Mouse (Mus musculus) hindbrain, embryonic 10.5 days (tissue): ENCODE data around the gene 1700013F07Rik. TPM values are rescaled to one million over a fixed set of nuclear protein-coding genes. Genes with fewer than 3 reads are reported as not detected.
A peak's percentile ranks its signal among the peaks of the same experiment; 100 is the strongest.

Source experiments
- DNase-seq: peaks from one replicate; pipeline ENCODE4 v3.0.0-alpha.2; 2017; ENCODE audit warnings: low spot score
- H3K27ac ChIP-seq: fragments of 300-500 bp; sonication (generic); 2 replicates; pipeline ENCODE4 v1.5.1; 2016; ENCODE audit warnings: mild to moderate bottlenecking, moderate library complexity
- H3K27me3 ChIP-seq: fragments of 300-500 bp; sonication (generic); 2 replicates; pipeline ENCODE4 v1.6.1; 2016; ENCODE audit warnings: mild to moderate bottlenecking; ENCODE audit not compliant: poor library complexity, insufficient read depth, severe bottlenecking
- H3K36me3 ChIP-seq: fragments of 300-500 bp; sonication (generic); 2 replicates; pipeline ENCODE4 v1.6.1; 2016; ENCODE audit warnings: mild to moderate bottlenecking, moderate library complexity
- H3K4me1 ChIP-seq: fragments of 300-500 bp; sonication (generic); replicated peaks from 2 replicates; pipeline ENCODE4 v1.6.1; 2016; ENCODE audit warnings: mild to moderate bottlenecking
- H3K4me3 ChIP-seq: fragments of 300-500 bp; sonication (generic); 2 replicates; pipeline ENCODE4 v1.5.1; 2016; ENCODE audit warnings: mild to moderate bottlenecking, moderate library complexity
- H3K9me3 ChIP-seq: fragments of 300-500 bp; sonication (generic); 2 replicates; pipeline ENCODE4 v1.6.1; 2016; ENCODE audit warnings: mild to moderate bottlenecking, moderate library complexity
- WGBS: fragments of 180-500 bp; shearing (Covaris S2); methylation state at CpG from one replicate; pipeline ENCODE4 v1.1.7; 2016; 5-methylcytosine and 5-hydroxymethylcytosine counted together
- polyA plus RNA-seq: library from polyadenylated mRNA; unstranded; fragments of >200 nt; fragmentation: Nextera tagmentation; extraction: Ambion mirVana; gene quantifications from 2 replicates; pipeline ENCODE4 v1.2.1, GENCODE M21; 2016

The 1700013F07Rik gene
- polyA plus RNA-seq, 1 experiment from 2014 or later, result 2.6 TPM

GRCm38 (mm10) chr3:108590786-108591529 lies 57.0 kb downstream of the 1700013F07Rik start, which contains the start of gene Wdr47:
Gene Wdr47, plus strand, starts transcription at chr3:108591279.
- DNase-seq, result peak; percentile 97
- no peaks in the 10 kb centered on the region for H3K36me3 ChIP-seq
- no peaks in the 10 kb centered on the region for H3K9me3 ChIP-seq
- H3K4me1 ChIP-seq, result peaks cover 22% of the 10 kb centered on the region
- peak within 1 kb of the TSS; percentile 99 for H3K4me3 ChIP-seq
- peak within 1 kb of the TSS; percentile 92 for H3K27ac ChIP-seq
- 6% methylated on average over 44 of the region's 44 CpGs for WGBS
- H3K27me3 ChIP-seq, result no peaks in the 10 kb centered on the region

- Histone ChIP-seq H3K27ac (peak overlapping the region; percentile 92), H3K4me3 (peak overlapping the region; percentile 99), H3K27me3 (no peaks in the 10 kb centered on the region), H3K4me1 (peaks cover 22% of the 10 kb centered on the region), H3K36me3 (no peaks in the 10 kb centered on the region), H3K9me3 (no peaks in the 10 kb centered on the region)
- DNase-seq, result no peak
- WGBS, result under 1% methylated on average over 61 of the region's 61 CpGs
Observed at GRCm38 (mm10) chr3:108591530-108592522, 57.9 kb downstream of the 1700013F07Rik start.

Other genes with a start within 250 kb of the 1700013F07Rik start
- gene Mybphl, start 169.2 kb upstream of the 1700013F07Rik start, polyA plus RNA-seq, result not detected in 2 replicates
- 75.8 and 89.8 TPM in 2 replicates for gene Psrc1, start 150.3 kb upstream of the 1700013F07Rik start, polyA plus RNA-seq
- 58.1 and 79.1 TPM in 2 replicates for gene Celsr2, start 118.6 kb upstream of the 1700013F07Rik start, polyA plus RNA-seq
- gene Sars, start 88.9 kb upstream of the 1700013F07Rik start, polyA plus RNA-seq, result 161 and 177 TPM in 2 replicates
- gene 5330417C22Rik, start 2.4 kb downstream of the 1700013F07Rik start, polyA plus RNA-seq, result 1.4 and 2.3 TPM in 2 replicates
- 37.7 and 42.4 TPM in 2 replicates for gene Tmem167b, start 28.3 kb downstream of the 1700013F07Rik start, polyA plus RNA-seq
- gene Taf13, start 37.5 kb downstream of the 1700013F07Rik start, polyA plus RNA-seq, result 64.2 and 67.8 TPM in 2 replicates
- gene Wdr47, start 57.1 kb downstream of the 1700013F07Rik start, polyA plus RNA-seq, result 22.6 and 35.1 TPM in 2 replicates
- gene Clcc1, start 119.8 kb downstream of the 1700013F07Rik start, polyA plus RNA-seq, result 58.1 and 70.7 TPM in 2 replicates
- gene Gpsm2, start 188.2 kb downstream of the 1700013F07Rik start, polyA plus RNA-seq, result 87.7 and 88.5 TPM in 2 replicates
- 0.04 TPM in 1 of 2 replicates, not detected in the other for gene Aknad1, start 205.5 kb downstream of the 1700013F07Rik start, polyA plus RNA-seq